9 mouse cellular contexts compared by ENCODE assay signal in the genomic region with DNA sequence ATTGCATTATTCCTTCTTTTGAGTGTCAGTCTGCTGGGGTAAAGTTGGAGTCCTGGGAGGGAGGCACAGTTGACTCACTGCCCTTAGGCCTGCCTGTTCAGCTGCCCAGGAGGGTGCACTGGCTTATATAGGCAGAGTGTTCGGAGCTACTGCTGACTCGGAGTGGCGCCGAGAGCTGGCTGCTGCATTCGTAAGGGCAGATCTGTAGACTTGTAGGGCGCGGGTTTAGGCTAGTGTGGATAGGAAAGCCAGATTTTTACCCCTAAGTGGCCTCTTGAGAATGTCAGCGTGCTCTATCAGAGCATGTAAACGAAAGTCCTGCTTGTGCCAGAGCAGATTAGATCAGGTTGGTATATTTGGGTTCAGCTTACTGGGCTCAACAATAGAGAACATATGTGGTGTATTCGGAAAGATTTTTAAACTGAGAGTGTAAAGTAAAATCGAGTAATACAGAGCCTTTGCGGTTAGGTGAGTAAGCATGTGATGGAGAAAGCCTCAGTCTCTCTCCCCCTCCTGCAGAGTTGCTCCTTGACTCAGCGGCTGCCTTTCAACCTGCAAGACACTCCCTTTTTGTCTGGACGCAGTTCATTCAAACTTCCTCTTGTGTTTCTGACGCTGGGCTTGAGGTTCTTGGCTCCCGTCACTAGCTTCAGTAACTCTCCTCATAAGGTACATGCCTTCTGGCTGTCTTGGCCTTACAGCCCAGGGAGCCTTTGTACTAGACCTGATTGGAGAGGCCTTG. TPM values are rescaled to one million over a fixed set of nuclear protein-coding genes. Genes with fewer than 3 reads are reported as not detected.
A peak's percentile ranks its signal among the peaks of the same experiment; 100 is the strongest.
DNase-seq lines count a peak whose midpoint lies in the region; ATAC-seq and TF ChIP-seq lines count a peak whose summit lies in the region.
"Had no signal": no experiment of that assay in that cellular context is flagged by ENCODE, and none has a peak within 500 bp of the region (broad histone marks: within the 10 kb centered on the region; RNA-seq: fewer than 3 reads in every experiment).

No protein-coding gene starts in this region.

- peak; percentile 39 for DNase-seq in forebrain, embryonic 11.5 days (ENCODE audit: low spot score)
- DNase-seq in forebrain, postnatal 0 days, result no peak
- DNase-seq in midbrain, embryonic 10.5 days (ENCODE audit: low spot score), result no peak
- no peak for DNase-seq in midbrain, embryonic 11.5 days (ENCODE audit: low spot score, missing footprints)
- DNase-seq in retina, postnatal 1 day, result no peak
- DNase-seq in thymus, postnatal 14 days, result no peak
- DNase-seq: cerebellum, adult 2 months had no signal

- H3K27me3 ChIP-seq in forebrain, embryonic 11.5 days (ENCODE audit: control insufficient read depth, insufficient read depth, low read length), result no peaks in the 10 kb centered on the region
- no peaks in the 10 kb centered on the region for H3K27me3 ChIP-seq in forebrain, postnatal 0 days (ENCODE audit: insufficient read depth, low read length)
- H3K27me3 ChIP-seq in midbrain, embryonic 10.5 days (ENCODE audit: low read depth, poor library complexity, severe bottlenecking), result no peaks in the 10 kb centered on the region
- H3K27me3 ChIP-seq in midbrain, embryonic 11.5 days (ENCODE audit: control insufficient read depth, insufficient read depth, low read length), result no peaks in the 10 kb centered on the region
- no peaks in the 10 kb centered on the region for H3K27me3 ChIP-seq in stomach, embryonic 16.5 days (ENCODE audit: control insufficient read depth, insufficient read depth, low read length)

- no peak overlapping the region for H3K9ac ChIP-seq in forebrain, embryonic 11.5 days (ENCODE audit: low read length)
- H3K9ac ChIP-seq in forebrain, postnatal 0 days, result no peak overlapping the region
- H3K9ac ChIP-seq in midbrain, embryonic 11.5 days (ENCODE audit: low read length), result no peak overlapping the region
- peak overlapping the region; percentile 4; the same call in 1 of the 2 replicates for H3K9ac ChIP-seq in stomach, embryonic 16.5 days (ENCODE audit: low read length)

- no peak for TF ChIP-seq CTCF in forebrain, postnatal 0 days (IDR thresholded peaks at IDR 0.05; ENCODE audit: low read depth)

- no peaks in the 10 kb centered on the region for H3K36me3 ChIP-seq in forebrain, embryonic 11.5 days (ENCODE audit: control insufficient read depth, insufficient read depth, low read length)
- no peaks in the 10 kb centered on the region for H3K36me3 ChIP-seq in forebrain, postnatal 0 days (ENCODE audit: insufficient read depth)
- H3K36me3 ChIP-seq in midbrain, embryonic 10.5 days, result no peaks in the 10 kb centered on the region
- no peaks in the 10 kb centered on the region for H3K36me3 ChIP-seq in midbrain, embryonic 11.5 days (ENCODE audit: control insufficient read depth, insufficient read depth, low read length)
- no peaks in the 10 kb centered on the region for H3K36me3 ChIP-seq in stomach, embryonic 16.5 days (ENCODE audit: control insufficient read depth, insufficient read depth, low read length)

- no peak overlapping the region for H3K4me3 ChIP-seq in forebrain, embryonic 11.5 days (ENCODE audit: low read depth, low read length)
- no peak overlapping the region for H3K4me3 ChIP-seq in forebrain, postnatal 0 days (ENCODE audit: low read depth, low read length)
- H3K4me3 ChIP-seq in midbrain, embryonic 10.5 days, result no peak overlapping the region
- no peak overlapping the region for H3K4me3 ChIP-seq in midbrain, embryonic 11.5 days (ENCODE audit: low read depth, low read length)
- no peak overlapping the region for H3K4me3 ChIP-seq in stomach, embryonic 16.5 days (replicated peaks; ENCODE audit: low read length)

- H3K27ac ChIP-seq in forebrain, embryonic 11.5 days (ENCODE audit: low read depth, low read length), result no peak overlapping the region
- H3K27ac ChIP-seq in forebrain, postnatal 0 days (ENCODE audit: low read depth, low read length), result no peak overlapping the region
- peak overlapping the region; percentile 52; the same call in 1 of the 2 replicates for H3K27ac ChIP-seq in midbrain, embryonic 10.5 days (replicated peaks)
- H3K27ac ChIP-seq in midbrain, embryonic 11.5 days (ENCODE audit: low read depth, low read length), result no peak overlapping the region
- H3K27ac ChIP-seq in stomach, embryonic 16.5 days (ENCODE audit: low read length), result peak overlapping the region; percentile 65

- ATAC-seq in forebrain, embryonic 11.5 days (replicated peaks; ENCODE audit: low FRiP score), result no peak
- ATAC-seq in forebrain, postnatal 0 days, result no peak
- ATAC-seq in midbrain, embryonic 11.5 days (ENCODE audit: low FRiP score), result no peak
- peak; percentile 95 for ATAC-seq in inflammation-experienced regulatory T-cells, adult 6 months
- peak; percentile 74 for ATAC-seq in stomach, embryonic 16.5 days (ENCODE audit: insufficient read depth, low FRiP score)

- H3K9me3 ChIP-seq in forebrain, embryonic 11.5 days (ENCODE audit: control insufficient read depth, low read length), result no peaks in the 10 kb centered on the region
- no peaks in the 10 kb centered on the region for H3K9me3 ChIP-seq in forebrain, postnatal 0 days (ENCODE audit: low read length)
- no peaks in the 10 kb centered on the region for H3K9me3 ChIP-seq in midbrain, embryonic 10.5 days (replicated peaks)
- no peaks in the 10 kb centered on the region for H3K9me3 ChIP-seq in midbrain, embryonic 11.5 days (ENCODE audit: control insufficient read depth, low read length)
- no peaks in the 10 kb centered on the region for H3K9me3 ChIP-seq in stomach, embryonic 16.5 days (replicated peaks; ENCODE audit: control insufficient read depth, low read length)

- H3K4me1 ChIP-seq in forebrain, embryonic 11.5 days (replicated peaks; ENCODE audit: control insufficient read depth, insufficient read depth, low read length), result no peaks in the 10 kb centered on the region; the same call in 1 of the 2 replicates
- 0 out of 2 replicates have a peak, but pooled peaks cover 4% of the 10 kb centered on the region for H3K4me1 ChIP-seq in forebrain, postnatal 0 days (ENCODE audit: insufficient read depth)
- peaks cover 10% of the 10 kb centered on the region for H3K4me1 ChIP-seq in midbrain, embryonic 10.5 days
- H3K4me1 ChIP-seq in midbrain, embryonic 11.5 days (ENCODE audit: control insufficient read depth, insufficient read depth, low read length), result peaks cover 3% of the 10 kb centered on the region; the same call in 1 of the 2 replicates
- peaks cover 29% of the 10 kb centered on the region for H3K4me1 ChIP-seq in stomach, embryonic 16.5 days (ENCODE audit: control insufficient read depth, insufficient read depth, low read length)

- no peak overlapping the region for H3K4me2 ChIP-seq in forebrain, embryonic 11.5 days (ENCODE audit: low read depth, low read length, severe bottlenecking)
- no peak overlapping the region for H3K4me2 ChIP-seq in forebrain, postnatal 0 days (ENCODE audit: low read depth)
- no peak overlapping the region for H3K4me2 ChIP-seq in midbrain, embryonic 11.5 days
- H3K4me2 ChIP-seq in stomach, embryonic 16.5 days (ENCODE audit: low read depth, low read length), result peak overlapping the region; percentile 17

- 45% methylated on average over 16 of the region's 16 CpGs for WGBS in forebrain, embryonic 11.5 days
- WGBS in forebrain, postnatal 0 days, result 42% methylated on average over 16 of the region's 16 CpGs
- 54% methylated on average over 16 of the region's 16 CpGs for WGBS in midbrain, embryonic 10.5 days
- WGBS in midbrain, embryonic 11.5 days, result 51% methylated on average over 16 of the region's 16 CpGs
- 46% methylated on average over 16 of the region's 16 CpGs for WGBS in stomach, embryonic 16.5 days

RNA-seq across cellular contexts. Expression of a gene that starts 15.9 kb away (rescaled TPM):
- polyA plus RNA-seq in forebrain, embryonic 11.5 days (2014; fragmentation: Nextera tagmentation; extraction: Ambion mirVana), result 13.2 TPM in 2 replicates
- total RNA-seq in forebrain, postnatal 0 days (2014; rRNA removed), result 9.0 and 9.2 TPM in 2 replicates
- 5.4 and 6.8 TPM in 2 replicates for polyA plus RNA-seq in forebrain, postnatal 0 days (2015; fragmentation: Nextera tagmentation; extraction: Ambion mirVana)
- 8.5 and 11.0 TPM in 2 replicates for polyA plus RNA-seq in midbrain, embryonic 10.5 days (2016; fragmentation: Nextera tagmentation; extraction: Ambion mirVana)
- 10.1 and 12.2 TPM in 2 replicates for polyA plus RNA-seq in midbrain, embryonic 11.5 days (2014; fragmentation: Nextera tagmentation; extraction: Ambion mirVana)
- 10 to 100 TPM in 2 of 3 experiments, under 1 TPM in 1; 0.96 to 17.1 (median 11.0) TPM for polyA plus RNA-seq in inflammation-experienced regulatory T-cells, adult 6 months (2017; shearing (Covaris generic))
- 33.2 and 49.8 TPM in 2 replicates for polyA plus RNA-seq in stomach, embryonic 16.5 days (2015; fragmentation: Nextera tagmentation; extraction: Ambion mirVana)

Comparison
In these comparisons a context has a peak if more than half of its experiments do, and no peak if none do; other contexts are left out.
1. H3K27ac ChIP-seq: peak in midbrain, embryonic 10.5 days (single experiment) and stomach, embryonic 16.5 days (single experiment); none in forebrain, embryonic 11.5 days (single experiment), forebrain, postnatal 0 days (single experiment) and midbrain, embryonic 11.5 days (single experiment).
2. ATAC-seq: peak in inflammation-experienced regulatory T-cells, adult 6 months (single experiment) and stomach, embryonic 16.5 days (single experiment); none in forebrain, embryonic 11.5 days (single experiment), forebrain, postnatal 0 days (single experiment) and midbrain, embryonic 11.5 days (single experiment).